Mouse (Mus musculus): ENCODE data around the gene Eif4g1. TPM values are rescaled to one million over a fixed set of nuclear protein-coding genes. Genes with fewer than 3 reads are reported as not detected.
"Not testable (repeated sequence)": the region's sequence is repeated elsewhere in the genome, so short reads cannot be mapped to it uniquely, and the experiment has no call there.

The Eif4g1 gene
- 117 and 133 TPM in 2 replicates for polyA plus RNA-seq (2014; fragmentation: Nextera tagmentation; extraction: Ambion mirVana)

- H3K36me3 ChIP-seq (ENCODE audit: control insufficient read depth, insufficient read depth, low read length); ATAC-seq (replicated peaks; ENCODE audit: insufficient number of reproducible peaks, low FRiP score, low TSS enrichment); H3K27ac ChIP-seq (ENCODE audit: low read depth, low read length); H3K9ac ChIP-seq (ENCODE audit: low read depth, low read length); H3K4me3 ChIP-seq (ENCODE audit: low read depth, low read length); H3K4me2 ChIP-seq; H3K9me3 ChIP-seq (replicated peaks; ENCODE audit: control insufficient read depth, low read length); H3K4me1 ChIP-seq (ENCODE audit: control insufficient read depth, insufficient read depth, low read length); H3K27me3 ChIP-seq (ENCODE audit: control insufficient read depth, insufficient read depth, low read length): not testable (repeated sequence)
- 91% methylated on average over 3 of the region's 6 CpGs for WGBS (ENCODE audit: insufficient replicate concordance)
Observed at GRCm38 (mm10) chr16:20668013-20668412, at the start of gene Eif4g1. Gene Eif4g1, plus strand, starts transcription at chr16:20668313.

- Histone ChIP-seq H3K36me3 (ENCODE audit: control insufficient read depth, insufficient read depth, low read length) (no peaks in the 10 kb centered on the region), H3K27ac (ENCODE audit: low read depth, low read length) (no peak overlapping the region), H3K4me3 (ENCODE audit: low read depth, low read length) (peak overlapping the region; percentile 71), H3K4me1 (ENCODE audit: control insufficient read depth, insufficient read depth, low read length) (peaks cover 26% of the 10 kb centered on the region), H3K4me2 (peak overlapping the region; percentile 100), H3K27me3 (ENCODE audit: control insufficient read depth, insufficient read depth, low read length) (peaks cover 50% of the 10 kb centered on the region), H3K9ac (ENCODE audit: low read depth, low read length) (no peak overlapping the region), H3K9me3 (replicated peaks; ENCODE audit: control insufficient read depth, low read length) (no peaks in the 10 kb centered on the region)
- 2% methylated on average over 70 of the region's 83 CpGs for WGBS (ENCODE audit: insufficient replicate concordance)
- peak; percentile 52; the same call in 1 of the 2 replicates for ATAC-seq (replicated peaks; ENCODE audit: insufficient number of reproducible peaks, low FRiP score, low TSS enrichment)
Observed at GRCm38 (mm10) chr16:20619541-20620398, 48.3 kb upstream of the Eif4g1 start.

- no peaks in the 10 kb centered on the region for H3K36me3 ChIP-seq (ENCODE audit: control insufficient read depth, insufficient read depth, low read length)
- H3K9me3 ChIP-seq (replicated peaks; ENCODE audit: control insufficient read depth, low read length) = no peaks in the 10 kb centered on the region
- no peak overlapping the region for H3K27ac ChIP-seq (ENCODE audit: low read depth, low read length)
- H3K27me3 ChIP-seq (ENCODE audit: control insufficient read depth, insufficient read depth, low read length) = peaks cover 50% of the 10 kb centered on the region
- peak overlapping the region; percentile 100 for H3K4me2 ChIP-seq
- H3K4me3 ChIP-seq (ENCODE audit: low read depth, low read length) = peak overlapping the region; percentile 71
- no peak for ATAC-seq (replicated peaks; ENCODE audit: insufficient number of reproducible peaks, low FRiP score, low TSS enrichment)
- peaks cover 26% of the 10 kb centered on the region for H3K4me1 ChIP-seq (ENCODE audit: control insufficient read depth, insufficient read depth, low read length)
- H3K9ac ChIP-seq (ENCODE audit: low read depth, low read length) = no peak overlapping the region
- 3% methylated on average over 9 of the region's 9 CpGs for WGBS (ENCODE audit: insufficient replicate concordance)
Observed at GRCm38 (mm10) chr16:20620399-20620735, 47.7 kb upstream of the Eif4g1 start.

DNA sequence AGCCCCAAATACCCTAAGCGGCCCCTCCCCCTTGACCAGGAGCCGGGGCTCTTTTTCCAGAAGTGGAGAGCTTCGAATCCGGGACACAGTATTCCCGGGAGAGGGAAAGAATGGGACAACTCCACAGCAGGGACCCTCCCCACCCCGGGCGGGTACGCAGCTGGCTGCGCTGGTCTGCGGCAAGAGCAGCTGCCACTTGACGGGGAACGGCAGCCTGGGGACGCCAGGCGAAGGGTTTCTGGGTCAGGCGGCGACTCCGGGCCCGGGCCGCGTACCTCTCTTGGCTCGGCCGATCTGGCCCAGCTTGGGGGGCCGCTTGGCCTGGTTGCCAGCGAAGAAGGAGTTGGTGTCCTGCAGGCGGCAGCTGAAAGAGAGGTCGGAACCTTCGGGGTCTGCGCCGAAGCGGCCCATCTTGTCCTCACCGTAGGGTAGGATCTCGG lies 47.3 kb upstream of the Eif4g1 start:
- Histone ChIP-seq H3K27me3 (ENCODE audit: control insufficient read depth, insufficient read depth, low read length) (peaks cover 50% of the 10 kb centered on the region), H3K36me3 (ENCODE audit: control insufficient read depth, insufficient read depth, low read length) (no peaks in the 10 kb centered on the region), H3K27ac (ENCODE audit: low read depth, low read length) (no peak overlapping the region), H3K4me1 (ENCODE audit: control insufficient read depth, insufficient read depth, low read length) (peaks cover 26% of the 10 kb centered on the region), H3K4me2 (peak overlapping the region; percentile 100), H3K4me3 (ENCODE audit: low read depth, low read length) (peak overlapping the region; percentile 71), H3K9ac (ENCODE audit: low read depth, low read length) (peak overlapping the region; percentile 76; the same call in 1 of the 2 replicates), H3K9me3 (replicated peaks; ENCODE audit: control insufficient read depth, low read length) (no peaks in the 10 kb centered on the region)
- WGBS (ENCODE audit: insufficient replicate concordance) = under 1% methylated on average over 32 of the region's 32 CpGs
- 0 out of 2 replicates have a peak, but pooled peaks have one; percentile 8 for ATAC-seq (replicated peaks; ENCODE audit: insufficient number of reproducible peaks, low FRiP score, low TSS enrichment)

DNA sequence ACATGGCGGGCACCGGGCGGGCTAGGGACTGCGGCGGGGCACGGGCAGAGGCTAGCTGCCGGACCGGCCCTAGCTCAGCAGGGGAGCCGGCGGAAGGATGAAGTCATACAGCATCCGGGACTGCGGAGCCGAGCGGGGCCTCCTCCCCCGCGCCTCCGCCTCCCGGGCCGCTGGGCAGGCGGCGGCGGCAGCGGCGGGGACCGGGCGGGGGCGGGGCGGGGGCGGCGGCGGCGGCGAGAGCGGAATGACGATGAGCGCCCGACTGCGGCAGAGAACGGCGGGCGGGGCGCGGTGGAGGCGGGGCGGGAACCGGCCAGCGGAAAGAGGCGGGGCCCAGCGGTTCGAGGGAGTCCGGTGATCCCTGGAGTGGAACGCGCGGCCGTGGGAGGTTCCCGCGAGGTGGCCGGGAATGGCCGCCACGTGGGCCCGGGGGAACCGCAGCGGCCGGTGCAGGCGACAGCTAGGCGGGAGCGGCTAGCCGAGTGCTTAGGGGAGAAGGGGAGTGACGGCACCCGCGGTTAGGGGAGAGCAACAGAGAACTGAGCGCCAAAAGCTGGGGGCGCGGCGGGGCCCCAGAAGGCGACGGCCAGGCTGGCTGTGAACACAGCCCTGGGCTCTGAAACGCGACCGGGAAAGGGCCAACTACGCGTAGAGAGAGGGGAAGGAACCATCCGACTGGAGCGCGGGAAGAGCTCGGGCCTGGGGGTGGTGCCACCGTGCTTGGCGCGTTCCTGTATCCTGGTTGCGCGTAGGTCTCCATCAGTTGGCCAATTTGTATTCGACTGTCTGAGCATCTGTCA lies 46.7 kb upstream of the Eif4g1 start, which contains the start of gene Camk2n2:
TSS of gene Camk2n2 (minus strand) at position 97 of the 800 bp plus-strand sequence.
- Histone ChIP-seq H3K27me3 (ENCODE audit: control insufficient read depth, insufficient read depth, low read length) (peaks cover 50% of the 10 kb centered on the region), H3K9me3 (replicated peaks; ENCODE audit: control insufficient read depth, low read length) (no peaks in the 10 kb centered on the region), H3K4me3 (ENCODE audit: low read depth, low read length) (peak within 1 kb of the TSS; percentile 71), H3K4me1 (ENCODE audit: control insufficient read depth, insufficient read depth, low read length) (peaks cover 26% of the 10 kb centered on the region), H3K4me2 (peak within 1 kb of the TSS; percentile 100), H3K27ac (ENCODE audit: low read depth, low read length) (0 out of 2 replicates have a peak within 1 kb of the TSS, but pooled peaks have one; percentile 10), H3K9ac (ENCODE audit: low read depth, low read length) (peak within 1 kb of the TSS; percentile 76), H3K36me3 (ENCODE audit: control insufficient read depth, insufficient read depth, low read length) (no peaks in the 10 kb centered on the region)
- peak; percentile 52 for ATAC-seq (replicated peaks; ENCODE audit: insufficient number of reproducible peaks, low FRiP score, low TSS enrichment)
- under 1% methylated on average over 84 of the region's 92 CpGs for WGBS (ENCODE audit: insufficient replicate concordance)

- ATAC-seq (replicated peaks; ENCODE audit: insufficient number of reproducible peaks, low FRiP score, low TSS enrichment) = peak; percentile 46; the same call in 1 of the 2 replicates
- Histone ChIP-seq H3K36me3 (ENCODE audit: control insufficient read depth, insufficient read depth, low read length) (no peaks in the 10 kb centered on the region), H3K4me2 (peak overlapping the region; percentile 100), H3K9me3 (replicated peaks; ENCODE audit: control insufficient read depth, low read length) (no peaks in the 10 kb centered on the region), H3K27ac (ENCODE audit: low read depth, low read length) (0 out of 2 replicates have a peak overlapping the region, but pooled peaks have one; percentile 10), H3K9ac (ENCODE audit: low read depth, low read length) (peak overlapping the region; percentile 76), H3K27me3 (ENCODE audit: control insufficient read depth, insufficient read depth, low read length) (peaks cover 50% of the 10 kb centered on the region), H3K4me1 (ENCODE audit: control insufficient read depth, insufficient read depth, low read length) (peaks cover 26% of the 10 kb centered on the region), H3K4me3 (ENCODE audit: low read depth, low read length) (peak overlapping the region; percentile 71)
- WGBS (ENCODE audit: insufficient replicate concordance) = under 1% methylated on average over 36 of the region's 37 CpGs
Observed at GRCm38 (mm10) chr16:20621991-20622685, 46.0 kb upstream of the Eif4g1 start.

GRCm38 (mm10) chr16:20623211-20623610 lies 44.9 kb upstream of the Eif4g1 start:
- no peak for ATAC-seq (replicated peaks; ENCODE audit: insufficient number of reproducible peaks, low FRiP score, low TSS enrichment)
- Histone ChIP-seq H3K4me3 (ENCODE audit: low read depth, low read length) (no peak overlapping the region), H3K4me1 (ENCODE audit: control insufficient read depth, insufficient read depth, low read length) (peaks cover 26% of the 10 kb centered on the region), H3K9me3 (replicated peaks; ENCODE audit: control insufficient read depth, low read length) (no peaks in the 10 kb centered on the region), H3K27ac (ENCODE audit: low read depth, low read length) (no peak overlapping the region), H3K36me3 (ENCODE audit: control insufficient read depth, insufficient read depth, low read length) (no peaks in the 10 kb centered on the region), H3K9ac (ENCODE audit: low read depth, low read length) (no peak overlapping the region), H3K4me2 (no peak overlapping the region), H3K27me3 (ENCODE audit: control insufficient read depth, insufficient read depth, low read length) (peaks cover 47% of the 10 kb centered on the region)
- WGBS (ENCODE audit: insufficient replicate concordance) = 55% methylated on average over 2 of the region's 2 CpGs

DNA sequence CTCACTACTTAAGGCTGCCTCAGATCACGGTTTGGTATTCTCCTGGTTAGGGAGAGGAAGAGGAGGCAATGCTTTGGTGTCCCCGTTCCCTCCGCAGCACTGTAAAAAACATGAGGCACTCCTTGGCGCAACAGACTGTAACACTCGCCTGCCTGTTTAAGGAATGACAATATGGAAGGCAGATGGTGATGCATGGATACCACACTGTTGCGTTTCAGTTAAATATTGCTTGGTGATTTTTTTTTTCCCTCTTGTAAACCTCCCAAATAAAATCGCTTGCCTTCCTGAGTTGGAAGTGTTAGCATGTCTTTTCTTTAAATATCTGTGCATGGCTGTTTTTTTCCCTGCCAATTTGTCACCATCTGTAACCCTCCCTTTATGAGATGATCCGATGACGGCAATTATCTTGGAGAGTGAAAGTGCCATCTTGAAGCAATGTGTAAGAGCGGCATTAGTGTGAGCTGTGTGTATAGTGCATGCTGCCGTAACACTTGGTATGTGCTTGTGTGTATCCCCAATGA lies 39.2 kb upstream of the Eif4g1 start:
- H3K9me3 ChIP-seq (replicated peaks; ENCODE audit: control insufficient read depth, low read length) = no peaks in the 10 kb centered on the region
- H3K27ac ChIP-seq (ENCODE audit: low read depth, low read length) = no peak overlapping the region
- H3K9ac ChIP-seq (ENCODE audit: low read depth, low read length) = no peak overlapping the region
- H3K27me3 ChIP-seq (ENCODE audit: control insufficient read depth, insufficient read depth, low read length) = peaks cover 23% of the 10 kb centered on the region
- H3K36me3 ChIP-seq (ENCODE audit: control insufficient read depth, insufficient read depth, low read length) = no peaks in the 10 kb centered on the region
- no peak overlapping the region for H3K4me2 ChIP-seq
- no peaks in the 10 kb centered on the region; the same call in 1 of the 2 replicates for H3K4me1 ChIP-seq (ENCODE audit: control insufficient read depth, insufficient read depth, low read length)
- ATAC-seq (replicated peaks; ENCODE audit: insufficient number of reproducible peaks, low FRiP score, low TSS enrichment) = no peak
- no peak overlapping the region for H3K4me3 ChIP-seq (ENCODE audit: low read depth, low read length)
- WGBS (ENCODE audit: insufficient replicate concordance) = 54% methylated on average over 11 of the region's 11 CpGs

Measured in heart, embryonic 11.5 days (tissue).